ENCODE assay signal across 19 mouse cellular contexts in genomic region chr11:106579146-106579545, GRCm38 (mm10). TPM values are rescaled to one million over a fixed set of nuclear protein-coding genes. Genes with fewer than 3 reads are reported as not detected.
A peak's percentile ranks its signal among the peaks of the same experiment; 100 is the strongest.
DNase-seq lines count a peak whose midpoint lies in the region; ATAC-seq and TF ChIP-seq lines count a peak whose summit lies in the region.
"Had no signal": no experiment of that assay in that cellular context is flagged by ENCODE, and none has a peak within 500 bp of the region (broad histone marks: within the 10 kb centered on the region; RNA-seq: fewer than 3 reads in every experiment).

No protein-coding gene starts in this region.

- H3K4me3 ChIP-seq in lung, embryonic 15.5 days, result no peak overlapping the region
- no peak overlapping the region for H3K4me3 ChIP-seq in lung, adult 2 months (replicated peaks; ENCODE audit: extremely low read depth, low read depth, low read length)
- no peak overlapping the region for H3K4me3 ChIP-seq in heart, postnatal 0 days (ENCODE audit: low read depth, low read length)
- H3K4me3 ChIP-seq in intestine, embryonic 16.5 days (ENCODE audit: low read length), result no peak overlapping the region
- H3K4me3 ChIP-seq: embryonic facial prominence, embryonic 12.5 days; erythroblast, embryonic 14.5 days; forebrain, embryonic 13.5 days; limb, embryonic 13.5 days; midbrain, embryonic 12.5 days had no signal

- ATAC-seq in lung, embryonic 15.5 days (ENCODE audit: borderline replicate concordance, extremely low read depth, low FRiP score, low TSS enrichment), result no peak
- peak; percentile 57 for ATAC-seq in heart, postnatal 0 days (ENCODE audit: insufficient read depth, low read depth)
- ATAC-seq in intestine, embryonic 16.5 days, result no peak
- ATAC-seq: forebrain, embryonic 13.5 days had no signal

- intact Hi-C loops in heart, postnatal 25 days (cut with DNase I), result no loop called here

- TF ChIP-seq POLR2A in lung, adult 2 months (IDR thresholded peaks at IDR 0.05; ENCODE audit: borderline replicate concordance, extremely low read depth, low read depth, low read length), result no peak

- H3K4me2 ChIP-seq in lung, embryonic 15.5 days, result no peak overlapping the region
- no peak overlapping the region for H3K4me2 ChIP-seq in heart, postnatal 0 days (ENCODE audit: low read depth, low read length)
- no peak overlapping the region for H3K4me2 ChIP-seq in intestine, embryonic 16.5 days (ENCODE audit: low read depth, low read length)
- H3K4me2 ChIP-seq: embryonic facial prominence, embryonic 12.5 days; forebrain, embryonic 13.5 days; limb, embryonic 13.5 days; midbrain, embryonic 12.5 days had no signal

- H3K9me3 ChIP-seq in lung, embryonic 15.5 days, result no peaks in the 10 kb centered on the region
- no peaks in the 10 kb centered on the region for H3K9me3 ChIP-seq in heart, postnatal 0 days (replicated peaks; ENCODE audit: control insufficient read depth, low read length)
- H3K9me3 ChIP-seq in intestine, embryonic 16.5 days (ENCODE audit: control insufficient read depth, low read length), result no peaks in the 10 kb centered on the region
- H3K9me3 ChIP-seq: embryonic facial prominence, embryonic 12.5 days; forebrain, embryonic 13.5 days; limb, embryonic 13.5 days; midbrain, embryonic 12.5 days had no signal

- no peaks in the 10 kb centered on the region for H3K27me3 ChIP-seq in lung, embryonic 15.5 days
- H3K27me3 ChIP-seq in heart, postnatal 0 days (ENCODE audit: control insufficient read depth, insufficient read depth, low read length), result no peaks in the 10 kb centered on the region
- no peaks in the 10 kb centered on the region for H3K27me3 ChIP-seq in intestine, embryonic 16.5 days (replicated peaks; ENCODE audit: control insufficient read depth, insufficient read depth, low read length)
- H3K27me3 ChIP-seq: embryonic facial prominence, embryonic 12.5 days; forebrain, embryonic 13.5 days; limb, embryonic 13.5 days; midbrain, embryonic 12.5 days had no signal

- no peak overlapping the region for H3K9ac ChIP-seq in lung, embryonic 15.5 days
- H3K9ac ChIP-seq in heart, postnatal 0 days (replicated peaks; ENCODE audit: low read depth, low read length), result no peak overlapping the region
- H3K9ac ChIP-seq in intestine, embryonic 16.5 days (ENCODE audit: low read depth, low read length), result no peak overlapping the region
- H3K9ac ChIP-seq: embryonic facial prominence, embryonic 12.5 days; forebrain, embryonic 13.5 days; limb, embryonic 13.5 days; midbrain, embryonic 12.5 days had no signal

- H3K36me3 ChIP-seq in lung, embryonic 15.5 days, result no peaks in the 10 kb centered on the region
- H3K36me3 ChIP-seq in heart, postnatal 0 days (replicated peaks; ENCODE audit: control insufficient read depth, insufficient read depth, low read length), result no peaks in the 10 kb centered on the region
- H3K36me3 ChIP-seq in intestine, embryonic 16.5 days (ENCODE audit: control insufficient read depth, insufficient read depth, low read length), result no peaks in the 10 kb centered on the region
- H3K36me3 ChIP-seq: embryonic facial prominence, embryonic 12.5 days; limb, embryonic 13.5 days; midbrain, embryonic 12.5 days had no signal

- peak; percentile 43 for DNase-seq in heart, adult 8-10 months (ENCODE audit: low spot score)
- DNase-seq in heart, postnatal 25 days (ENCODE audit: low spot score), result no peak
- DNase-seq in lung, adult 2 months, result no peak
- peak; percentile 53 for DNase-seq in NIH3T3 (ENCODE audit: low read depth)
- DNase-seq in heart, postnatal 0 days (ENCODE audit: low spot score), result no peak
- DNase-seq in kidney, adult 11 months, result no peak
- DNase-seq: adrenal gland, adult 8-10 months; cerebellum, postnatal 10 days; gastrocnemius, postnatal 10 days; kidney, adult 2 months; kidney, postnatal 10 days; retina, postnatal 1 day had no signal

- TF ChIP-seq CTCF in lung, adult 2 months (IDR thresholded peaks at IDR 0.05; ENCODE audit: insufficient read depth, low read length), result no peak
- no peak for TF ChIP-seq CTCF in heart, postnatal 0 days (IDR thresholded peaks at IDR 0.05; ENCODE audit: low read depth)

- TF ChIP-seq EP300 in heart, postnatal 0 days (IDR thresholded peaks at IDR 0.05; ENCODE audit: low read depth), result no peak

- WGBS in lung, embryonic 15.5 days, result 60% methylated on average over 2 of the region's 2 CpGs
- 56% methylated on average over 2 of the region's 2 CpGs for WGBS in lung, adult 2 months
- WGBS in heart, postnatal 0 days, result 53% methylated on average over 2 of the region's 2 CpGs
- 82% methylated on average over 2 of the region's 2 CpGs for WGBS in intestine, embryonic 16.5 days

- H3K27ac ChIP-seq in lung, embryonic 15.5 days, result 0 out of 2 replicates have a peak overlapping the region, but pooled peaks have one; percentile 8
- H3K27ac ChIP-seq in heart, postnatal 0 days (ENCODE audit: low read depth), result peak overlapping the region; percentile 51
- no peak overlapping the region for H3K27ac ChIP-seq in intestine, embryonic 16.5 days (ENCODE audit: low read length)
- H3K27ac ChIP-seq: embryonic facial prominence, embryonic 12.5 days; forebrain, embryonic 13.5 days; limb, embryonic 13.5 days; midbrain, embryonic 12.5 days had no signal

- H3K4me1 ChIP-seq in lung, embryonic 15.5 days, result peaks cover 11% of the 10 kb centered on the region
- H3K4me1 ChIP-seq in lung, adult 2 months (ENCODE audit: control insufficient read depth, insufficient read depth, low read length), result peaks cover 12% of the 10 kb centered on the region
- H3K4me1 ChIP-seq in heart, postnatal 0 days (ENCODE audit: control insufficient read depth, insufficient read depth), result peaks cover 11% of the 10 kb centered on the region; the same call in 1 of the 2 replicates
- no peaks in the 10 kb centered on the region for H3K4me1 ChIP-seq in intestine, embryonic 16.5 days (ENCODE audit: control insufficient read depth, insufficient read depth, low read length)
- H3K4me1 ChIP-seq: forebrain, embryonic 13.5 days; midbrain, embryonic 12.5 days had no signal

RNA-seq across cellular contexts. Expression of gene Tex2, which starts 34.1 kb away (rescaled TPM):
- total RNA-seq in heart, adult 8-10 months (2022), result 10 to 100 TPM; 37.9 to 56.9 (median 45.0) TPM
- total RNA-seq in heart, postnatal 25 days (2021), result 10 to 100 TPM; 45.5 to 46.7 TPM
- 9.7 and 9.8 TPM in 2 replicates for polyA plus RNA-seq in lung, embryonic 15.5 days (2015; fragmentation: Nextera tagmentation; extraction: Ambion mirVana)
- polyA plus RNA-seq in lung, adult 2 months (2012; rRNA removed), result 12.6 and 15.1 TPM in 2 replicates
- 23.7 and 37.4 TPM in 2 replicates for total RNA-seq in heart, postnatal 0 days (2014; rRNA removed; ENCODE audit: low replicate concordance)
- polyA plus RNA-seq in heart, postnatal 0 days (2015; fragmentation: Nextera tagmentation; extraction: Ambion mirVana), result 14.0 and 14.5 TPM in 2 replicates
- polyA plus RNA-seq in intestine, embryonic 16.5 days (2015; fragmentation: Nextera tagmentation; extraction: Ambion mirVana), result 11.7 and 14.2 TPM in 2 replicates

Comparison
In these comparisons a context has a peak if more than half of its experiments do, and no peak if none do; other contexts are left out.
1. DNase-seq: peak in heart, adult 8-10 months (single experiment) and NIH3T3 (single experiment); none in heart, postnatal 25 days (single experiment), lung, adult 2 months (single experiment), heart, postnatal 0 days (single experiment) and kidney, adult 11 months (single experiment).